Mouse (Mus musculus) testis, adult 2 months (tissue): ENCODE data around the gene Lyz2.

Experiments used
- CTCF ChIP-seq: fragments of 200-500 bp; IDR thresholded peaks from 2 replicates; pipeline ENCODE4 v1.5.1; 2012; ENCODE audit warnings: low read depth, mild to moderate bottlenecking, inconsistent platforms, low read length, moderate library complexity; ENCODE audit not compliant: control insufficient read depth, insufficient read depth, insufficient replicate concordance
- POLR2A ChIP-seq: fragments of 200-500 bp; IDR thresholded peaks from 2 replicates; pipeline ENCODE4 v1.6.1; 2012; ENCODE audit warnings: low read depth, mild to moderate bottlenecking, inconsistent platforms, low read length, moderate library complexity; ENCODE audit not compliant: control insufficient read depth

- no peak for TF ChIP-seq POLR2A
- no peak for TF ChIP-seq CTCF
Observed at GRCm38 (mm10) chr10:117272023-117272422, 10.1 kb downstream of the Lyz2 start.
